Mouse (Mus musculus): ENCODE data around the gene Gm20481. TPM values are rescaled to one million over a fixed set of nuclear protein-coding genes. Genes with fewer than 3 reads are reported as not detected.
"Not testable (repeated sequence)": the region's sequence is repeated elsewhere in the genome, so short reads cannot be mapped to it uniquely, and the experiment has no call there.

The Gm20481 gene
- total RNA-seq, 2 experiments from 2014 or later: not detected

- peak in 1 of 2 experiments; percentile 18 for DNase-seq (ENCODE audit: extremely low spot score in 1 of 2, low spot score in 2 of 2)
- intact Hi-C loops (cut with DNase I): not testable (repeated sequence)
Observed at GRCm38 (mm10) chr17:34999871-35000716, 30.4 kb downstream of the Gm20481 start.

GRCm38 (mm10) chr17:35000717-35001451, 31.2 kb downstream of the Gm20481 start, which contains the start of gene Vars:
Vars (plus strand) TSS chr17:35000987.
- peak; percentile 64 to 92 for DNase-seq (ENCODE audit: extremely low spot score in 1 of 2, low spot score in 2 of 2)
- intact Hi-C loops (cut with DNase I): no loop called here

GRCm38 (mm10) chr17:35001452-35002152, 31.9 kb downstream of the Gm20481 start:
- peak in 1 of 2 experiments; percentile 59 for DNase-seq (ENCODE audit: extremely low spot score in 1 of 2, low spot score in 2 of 2)
- intact Hi-C loops (cut with DNase I): no loop called here

- intact Hi-C loops (cut with DNase I): no loop called here
- DNase-seq (ENCODE audit: extremely low spot score in 1 of 2, low spot score in 2 of 2): peak in 1 of 2 experiments; percentile 15
Observed at GRCm38 (mm10) chr17:35002153-35002865, 32.6 kb downstream of the Gm20481 start.

- peak in 1 of 2 experiments; percentile 15 for DNase-seq (ENCODE audit: extremely low spot score in 1 of 2, low spot score in 2 of 2)
- intact Hi-C loops (cut with DNase I): no loop called here
Observed at GRCm38 (mm10) chr17:35003022-35003838, 33.5 kb downstream of the Gm20481 start.

GRCm38 (mm10) chr17:35004075-35004717, 34.5 kb downstream of the Gm20481 start:
- DNase-seq (ENCODE audit: extremely low spot score in 1 of 2, low spot score in 2 of 2): peak in 1 of 2 experiments; percentile 28
- intact Hi-C loops (cut with DNase I): no loop called here

GRCm38 (mm10) chr17:35005158-35005557, 35.4 kb downstream of the Gm20481 start:
- no peak for DNase-seq (ENCODE audit: extremely low spot score in 1 of 2, low spot score in 2 of 2)
- intact Hi-C loops (cut with DNase I): no loop called here

GRCm38 (mm10) chr17:35005902-35006301, 36.2 kb downstream of the Gm20481 start:
- DNase-seq (ENCODE audit: extremely low spot score in 1 of 2, low spot score in 2 of 2); intact Hi-C loops (cut with DNase I): not testable (repeated sequence)

GRCm38 (mm10) chr17:35007387-35007991, 37.8 kb downstream of the Gm20481 start:
- intact Hi-C loops (cut with DNase I): no loop called here
- DNase-seq (ENCODE audit: extremely low spot score in 1 of 2, low spot score in 2 of 2): no peak

GRCm38 (mm10) chr17:35009586-35009985, 39.9 kb downstream of the Gm20481 start:
- intact Hi-C loops (cut with DNase I): no loop called here
- DNase-seq (ENCODE audit: extremely low spot score in 1 of 2, low spot score in 2 of 2): no peak

- peak in 1 of 2 experiments; percentile 16 for DNase-seq (ENCODE audit: extremely low spot score in 1 of 2, low spot score in 2 of 2)
- intact Hi-C loops (cut with DNase I): no loop called here
Observed at GRCm38 (mm10) chr17:35011440-35011839, 41.7 kb downstream of the Gm20481 start.

- intact Hi-C loops (cut with DNase I): no loop called here
- DNase-seq (ENCODE audit: extremely low spot score in 1 of 2, low spot score in 2 of 2): peak in 1 of 2 experiments; percentile 18
Observed at GRCm38 (mm10) chr17:35012430-35012829, 42.7 kb downstream of the Gm20481 start.

- intact Hi-C loops (cut with DNase I): no loop called here
- DNase-seq (ENCODE audit: extremely low spot score in 1 of 2, low spot score in 2 of 2): no peak
Observed at GRCm38 (mm10) chr17:35013221-35013620, 43.5 kb downstream of the Gm20481 start.

GRCm38 (mm10) chr17:35015296-35015695, 45.6 kb downstream of the Gm20481 start:
- DNase-seq (ENCODE audit: extremely low spot score in 1 of 2, low spot score in 2 of 2): no peak
- intact Hi-C loops (cut with DNase I): loop anchor here (5.0 kb wide), 2 partner anchors 82 to 102 kb away; partner anchors contain the start of gene Ly6g5b

GRCm38 (mm10) chr17:35016376-35016775, 46.7 kb downstream of the Gm20481 start, which contains the start of gene Vwa7:
Vwa7 (plus strand) TSS chr17:35016579.
- intact Hi-C loops (cut with DNase I): loop anchor here (5.0 kb wide), 2 partner anchors 81 to 101 kb away; partner anchors contain the start of gene Ly6g5b
- peak in 1 of 2 experiments; percentile 62 for DNase-seq (ENCODE audit: extremely low spot score in 1 of 2, low spot score in 2 of 2)

Measured in left cerebral cortex, postnatal 10 days (tissue).